Mouse (Mus musculus) lung, embryonic 14.5 days (tissue): ENCODE results near the gene Acaa1a. TPM values are rescaled to one million over a fixed set of nuclear protein-coding genes. Genes with fewer than 3 reads are reported as not detected.

Source experiments
- ATAC-seq: fragments of 200-750 bp; cut with Nextera tagmentation; 2 replicates; pipeline ENCODE4 v1.8.0; 2017; ENCODE audit warnings: mild to moderate bottlenecking, moderate TSS enrichment, moderate library complexity; ENCODE audit not compliant: insufficient read depth
- DNase-seq: peaks from one replicate; pipeline ENCODE4 v3.0.0-alpha.2; 2015
- H3K27ac ChIP-seq: fragments of 300-500 bp; sonication (generic); 2 replicates; pipeline ENCODE4 v1.5.1; 2014; ENCODE audit warnings: low read depth, mild to moderate bottlenecking, moderate library complexity
- H3K27me3 ChIP-seq: fragments of 300-500 bp; sonication (generic); 2 replicates; pipeline ENCODE4 v1.6.1; 2014; ENCODE audit warnings: low read length, control low read depth; ENCODE audit not compliant: insufficient read depth
- H3K36me3 ChIP-seq: fragments of 300-500 bp; sonication (generic); 2 replicates; pipeline ENCODE4 v1.6.1; 2014; ENCODE audit warnings: control low read depth; ENCODE audit not compliant: insufficient read depth
- H3K4me1 ChIP-seq: fragments of 300-500 bp; sonication (generic); 2 replicates; pipeline ENCODE4 v1.6.1; 2014; ENCODE audit warnings: antibody characterized with exemption, control low read depth; ENCODE audit not compliant: insufficient read depth
- H3K4me2 ChIP-seq: fragments of 300-500 bp; sonication (generic); 2 replicates; pipeline ENCODE4 v1.6.1; 2014; ENCODE audit warnings: mild to moderate bottlenecking
- H3K4me3 ChIP-seq: fragments of 300-500 bp; sonication (generic); 2 replicates; pipeline ENCODE4 v1.5.1; 2014; ENCODE audit warnings: low read depth, low read length
- H3K9ac ChIP-seq: fragments of 300-500 bp; sonication (generic); 2 replicates; pipeline ENCODE4 v1.6.1; 2014
- H3K9me3 ChIP-seq: fragments of 300-500 bp; sonication (generic); 2 replicates; pipeline ENCODE4 v1.6.1; 2016; ENCODE audit warnings: low read depth, low read length, control low read depth
- CTCF ChIP-seq: IDR thresholded peaks from 2 replicates; pipeline ENCODE4 v1.5.1; 2016; ENCODE audit warnings: antibody characterized with exemption, low read depth
- WGBS: fragments of 180-500 bp; shearing (Covaris S2); extraction: QIAGEN DNeasy Blood & Tissue Kit; methylation state at CpG from one replicate; pipeline ENCODE4 v1.1.7; 2014; 5-methylcytosine and 5-hydroxymethylcytosine counted together
- polyA plus RNA-seq: library from polyadenylated mRNA; unstranded; fragments of >200 nt; fragmentation: Nextera tagmentation; extraction: Ambion mirVana; gene quantifications from 2 replicates; pipeline ENCODE4 v1.2.1, GENCODE M21; 2014

Gene Acaa1a
- polyA plus RNA-seq, 1 experiment from 2014 or later = 87.1 TPM

- 81% methylated on average over 4 of the region's 4 CpGs for WGBS
- H3K27ac ChIP-seq = no peak overlapping the region
- no peaks in the 10 kb centered on the region for H3K4me1 ChIP-seq
- no peak for TF ChIP-seq CTCF
- H3K27me3 ChIP-seq = no peaks in the 10 kb centered on the region
- ATAC-seq = no peak
- no peak overlapping the region for H3K4me3 ChIP-seq
- no peak overlapping the region for H3K4me2 ChIP-seq
- no peaks in the 10 kb centered on the region for H3K36me3 ChIP-seq
- H3K9ac ChIP-seq = no peak overlapping the region
- DNase-seq = no peak
- H3K9me3 ChIP-seq = no peaks in the 10 kb centered on the region
These were observed 38.8 kb downstream of the Acaa1a start for GRCm38 (mm10) chr9:119378231-119378630.

GRCm38 (mm10) chr9:119382603-119383002, 43.1 kb downstream of the Acaa1a start:
- no peak overlapping the region for H3K27ac ChIP-seq
- DNase-seq (no peak), ATAC-seq (no peak)
- WGBS = 57% methylated on average over 6 of the region's 6 CpGs
- H3K9ac ChIP-seq = no peak overlapping the region
- no peaks in the 10 kb centered on the region for H3K9me3 ChIP-seq
- no peaks in the 10 kb centered on the region for H3K36me3 ChIP-seq
- H3K27me3 ChIP-seq = no peaks in the 10 kb centered on the region
- no peak for TF ChIP-seq CTCF
- H3K4me3 ChIP-seq = no peak overlapping the region
- no peaks in the 10 kb centered on the region for H3K4me1 ChIP-seq
- H3K4me2 ChIP-seq = no peak overlapping the region

GRCm38 (mm10) chr9:119388956-119389355, 49.5 kb downstream of the Acaa1a start:
- 49% methylated on average over 5 of the region's 5 CpGs for WGBS
- H3K27ac ChIP-seq = no peak overlapping the region
- TF ChIP-seq CTCF = no peak
- H3K4me2 ChIP-seq = no peak overlapping the region
- H3K9me3 ChIP-seq = no peaks in the 10 kb centered on the region
- H3K36me3 ChIP-seq = no peaks in the 10 kb centered on the region
- DNase-seq = peak; percentile 82
- no peaks in the 10 kb centered on the region for H3K27me3 ChIP-seq
- H3K9ac ChIP-seq = no peak overlapping the region
- no peak for ATAC-seq
- H3K4me3 ChIP-seq = no peak overlapping the region
- H3K4me1 ChIP-seq = no peaks in the 10 kb centered on the region

GRCm38 (mm10) chr9:119390214-119390613, 50.7 kb downstream of the Acaa1a start:
- Histone ChIP-seq H3K36me3 (no peaks in the 10 kb centered on the region), H3K27me3 (no peaks in the 10 kb centered on the region), H3K9me3 (no peaks in the 10 kb centered on the region), H3K4me2 (no peak overlapping the region), H3K9ac (no peak overlapping the region), H3K4me1 (no peaks in the 10 kb centered on the region), H3K4me3 (no peak overlapping the region), H3K27ac (no peak overlapping the region)
- no peak for ATAC-seq
- DNase-seq = no peak
- 84% methylated on average over 2 of the region's 2 CpGs for WGBS
- no peak for TF ChIP-seq CTCF

- WGBS = 58% methylated on average over 1 of the region's 1 CpGs
- Histone ChIP-seq H3K4me1 (no peaks in the 10 kb centered on the region), H3K27ac (no peak overlapping the region), H3K4me2 (no peak overlapping the region), H3K36me3 (no peaks in the 10 kb centered on the region), H3K4me3 (no peak overlapping the region), H3K9ac (no peak overlapping the region), H3K27me3 (no peaks in the 10 kb centered on the region), H3K9me3 (no peaks in the 10 kb centered on the region)
- no peak for DNase-seq
- TF ChIP-seq CTCF = no peak
- ATAC-seq = no peak
These were observed 55.3 kb downstream of the Acaa1a start for GRCm38 (mm10) chr9:119394808-119395207.

Other genes with a start within 250 kb of the Acaa1a start
- 13.2 and 14.9 TPM in 2 replicates for gene Plcd1, start 246.2 kb upstream of the Acaa1a start, polyA plus RNA-seq
- gene Dlec1, start 237.2 kb upstream of the Acaa1a start, polyA plus RNA-seq = 1.0 and 1.1 TPM in 2 replicates
- gene Acaa1b, start 182.6 kb upstream of the Acaa1a start, polyA plus RNA-seq = 0.92 and 0.95 TPM in 2 replicates
- gene Gm47289, start 180.5 kb upstream of the Acaa1a start, polyA plus RNA-seq = not detected in 2 replicates
- gene Slc22a13, start 130.6 kb upstream of the Acaa1a start, polyA plus RNA-seq = not detected in 2 replicates
- 13.3 and 14.4 TPM in 2 replicates for gene Oxsr1, start 17.2 kb upstream of the Acaa1a start, polyA plus RNA-seq
- 21.8 and 24.5 TPM in 2 replicates for gene Myd88, start 1.7 kb downstream of the Acaa1a start, polyA plus RNA-seq
- gene Xylb, start 17.7 kb downstream of the Acaa1a start, polyA plus RNA-seq = 5.7 and 7.9 TPM in 2 replicates
- 0.35 TPM in 1 of 2 replicates, not detected in the other for gene Slc22a14, start 25.9 kb downstream of the Acaa1a start, polyA plus RNA-seq
- gene Acvr2b, start 62.4 kb downstream of the Acaa1a start, polyA plus RNA-seq = 22.7 and 28.2 TPM in 2 replicates
- gene Exog, start 105.3 kb downstream of the Acaa1a start, polyA plus RNA-seq = 32.1 and 33.7 TPM in 2 replicates
- 0.76 and 0.95 TPM in 2 replicates for gene Scn5a, start 239.3 kb downstream of the Acaa1a start, polyA plus RNA-seq